Mouse (Mus musculus) induced T-regulatory cell, adult 2 months (primary cell): ENCODE data around the gene Ran.

Experiments
- DNase-seq: peaks from one replicate; pipeline ENCODE4 v3.0.0-alpha.2; 2012; ENCODE audit warnings: low read depth

Gene Ran

GRCm38 (mm10) chr5:129015540-129015939 is 4.3 kb upstream of the Ran start:
- DNase-seq = no peak

- peak; percentile 52 for DNase-seq
Measured at GRCm38 (mm10) chr5:129016370-129016769, 3.5 kb upstream of the Ran start.

GRCm38 (mm10) chr5:129018782-129019489 is 933 bp upstream of the Ran start:
- DNase-seq = no peak

DNA sequence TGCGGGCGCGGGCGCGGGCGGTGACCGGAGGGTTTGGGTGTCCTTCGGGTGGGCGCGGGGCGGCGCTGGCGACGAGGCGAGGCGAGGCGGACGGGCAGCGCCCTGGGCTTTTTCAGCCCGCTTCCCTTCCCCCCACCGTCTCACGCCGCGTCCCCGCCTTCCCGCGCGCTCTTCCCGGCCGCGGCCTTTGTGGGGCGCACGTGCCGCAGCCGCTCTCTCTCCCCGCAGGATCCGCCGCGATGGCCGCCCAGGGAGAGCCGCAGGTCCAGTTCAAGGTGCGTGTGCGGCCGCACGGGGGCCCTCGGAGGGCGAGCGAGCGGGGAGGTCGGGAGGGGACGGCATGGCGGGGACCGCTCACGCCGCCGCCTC is 415 bp downstream of the Ran start:
- no peak for DNase-seq

DNA sequence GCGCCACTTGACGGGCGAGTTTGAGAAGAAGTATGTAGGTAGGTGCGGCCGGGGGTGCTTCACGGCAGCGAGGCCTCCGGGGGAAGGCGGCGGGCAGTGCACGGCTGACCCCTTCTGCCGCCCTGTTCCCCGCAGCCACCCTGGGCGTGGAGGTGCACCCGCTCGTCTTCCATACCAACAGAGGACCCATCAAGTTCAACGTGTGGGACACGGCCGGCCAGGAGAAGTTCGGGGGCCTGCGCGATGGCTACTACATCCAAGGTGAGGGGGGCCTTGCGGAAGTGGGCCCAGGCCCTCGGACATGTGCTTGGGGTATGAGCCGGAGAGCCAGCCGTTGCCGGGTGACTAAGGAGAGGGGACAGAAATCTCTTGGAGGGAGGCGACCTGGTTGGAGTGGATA is 862 bp downstream of the Ran start:
- DNase-seq = peak; percentile 30

- no peak for DNase-seq
Measured at GRCm38 (mm10) chr5:129025048-129025447, 5.2 kb downstream of the Ran start.

DNA sequence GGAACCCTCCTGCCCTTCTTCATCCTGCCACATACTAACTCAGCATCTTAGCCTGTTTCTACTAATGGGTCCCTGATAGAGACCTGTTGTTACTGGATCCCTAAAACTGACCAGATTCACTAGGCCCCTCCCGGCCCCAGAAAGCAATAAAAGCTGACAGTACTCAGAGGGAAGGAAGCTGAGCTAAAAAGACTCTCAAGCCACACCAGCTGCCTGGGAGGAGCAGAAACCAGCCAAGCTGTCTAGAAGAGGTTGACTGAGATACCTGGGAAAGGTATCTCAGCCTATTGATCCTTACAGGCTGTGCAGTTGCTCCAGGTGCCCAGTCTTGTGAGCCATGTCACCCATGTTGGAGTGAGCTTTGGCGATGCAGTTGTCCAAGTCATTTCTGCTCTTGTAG is 5.9 kb downstream of the Ran start:
- no peak for DNase-seq

DNA sequence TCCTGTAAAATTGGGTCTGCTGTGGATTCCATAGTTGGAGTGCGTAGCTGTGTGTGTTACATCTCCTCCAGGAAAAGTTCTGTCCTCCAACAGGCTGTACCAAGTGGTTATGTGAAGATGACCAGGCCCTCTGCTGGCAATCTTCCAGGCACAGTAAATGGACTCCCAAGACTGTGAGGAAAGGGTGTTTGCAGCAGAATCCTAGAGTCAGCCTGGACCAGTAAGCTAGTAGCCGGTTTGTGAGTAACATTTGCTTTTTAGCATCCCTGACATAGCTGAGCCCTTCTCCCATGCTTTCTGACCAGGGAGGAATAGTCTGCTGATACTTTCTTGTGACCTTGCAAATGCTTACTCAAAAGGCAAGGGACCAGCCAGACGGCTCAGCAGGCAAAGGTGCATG is 6.3 kb downstream of the Ran start:
- no peak for DNase-seq

GRCm38 (mm10) chr5:129026637-129027036 is 6.8 kb downstream of the Ran start:
- DNase-seq = no peak

DNA sequence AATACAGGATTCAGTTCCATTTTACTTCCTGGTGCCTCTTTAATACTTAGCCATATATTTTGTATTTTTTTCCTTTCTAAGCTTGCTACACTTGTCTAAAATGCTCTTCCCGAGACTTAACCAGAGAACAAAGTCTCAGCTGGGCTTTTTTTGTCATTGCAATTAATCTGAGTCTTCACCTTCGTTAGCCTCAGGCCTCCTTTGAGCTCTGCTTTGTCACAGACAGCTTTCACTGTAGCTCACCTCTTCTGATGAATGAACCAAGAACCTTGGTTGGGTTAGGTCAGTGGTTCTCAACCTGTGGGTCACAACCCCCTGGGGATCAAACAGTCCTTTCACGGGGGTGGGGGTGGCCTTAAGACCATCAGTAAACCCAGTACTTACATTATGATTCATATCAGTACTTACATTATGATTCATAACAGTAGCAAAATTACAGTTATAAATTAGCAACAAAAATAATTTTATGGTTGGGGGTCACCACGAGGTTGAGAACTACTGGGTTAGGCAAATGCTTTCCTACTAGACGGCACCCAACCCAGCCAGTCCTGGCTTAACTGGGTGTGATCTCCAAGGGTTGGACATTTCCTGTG is 9.4 kb downstream of the Ran start:
- DNase-seq = no peak

GRCm38 (mm10) chr5:129036678-129037077 is 16.8 kb downstream of the Ran start:
- no peak for DNase-seq

- no peak for DNase-seq
Measured at GRCm38 (mm10) chr5:129037739-129038138, 17.9 kb downstream of the Ran start.

DNA sequence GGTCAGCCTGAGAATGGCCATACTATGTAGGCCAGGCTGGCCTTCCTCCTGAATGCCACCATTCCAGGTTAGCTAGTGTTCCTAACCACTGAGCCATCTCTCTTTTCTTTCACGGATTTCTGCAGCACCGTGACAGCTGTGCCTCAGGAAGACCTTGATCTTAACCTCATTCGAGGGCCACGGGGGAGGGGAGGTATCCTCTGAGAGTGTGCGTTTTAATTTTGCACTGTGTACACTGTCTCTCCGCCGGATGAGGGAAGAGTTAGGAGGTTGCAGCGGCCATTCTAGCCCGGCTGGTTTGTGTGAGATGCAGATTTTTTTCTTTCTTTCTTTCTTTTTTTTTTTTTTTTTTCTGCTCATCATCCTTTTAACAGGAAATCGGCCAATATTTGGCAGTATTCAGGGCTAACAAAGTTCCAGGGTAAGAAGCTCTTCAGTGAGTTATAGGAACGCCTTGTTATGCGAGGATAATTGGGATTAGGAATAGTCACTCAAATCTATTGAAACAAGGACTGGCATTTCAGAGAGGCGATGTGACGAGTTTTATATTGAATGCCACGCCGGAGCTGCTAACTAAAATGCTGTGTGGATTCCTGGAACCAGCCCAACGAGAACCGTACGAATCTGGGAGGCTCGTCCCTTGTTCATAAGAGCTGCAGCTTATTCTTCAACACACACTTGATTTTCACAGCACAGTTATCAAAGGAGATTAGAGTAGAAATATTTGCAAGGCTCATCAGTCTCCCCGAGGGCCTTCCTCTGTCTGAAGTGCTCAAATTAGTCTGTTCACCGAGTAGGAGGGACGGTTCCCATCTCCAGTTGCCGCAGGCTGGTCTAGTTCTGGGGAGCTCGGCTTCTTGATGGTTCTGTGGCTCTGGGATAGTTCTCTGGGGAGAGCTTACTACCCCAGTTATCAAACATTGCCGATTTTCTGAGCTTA is 26.0 kb downstream of the Ran start:
- no peak for DNase-seq

DNA sequence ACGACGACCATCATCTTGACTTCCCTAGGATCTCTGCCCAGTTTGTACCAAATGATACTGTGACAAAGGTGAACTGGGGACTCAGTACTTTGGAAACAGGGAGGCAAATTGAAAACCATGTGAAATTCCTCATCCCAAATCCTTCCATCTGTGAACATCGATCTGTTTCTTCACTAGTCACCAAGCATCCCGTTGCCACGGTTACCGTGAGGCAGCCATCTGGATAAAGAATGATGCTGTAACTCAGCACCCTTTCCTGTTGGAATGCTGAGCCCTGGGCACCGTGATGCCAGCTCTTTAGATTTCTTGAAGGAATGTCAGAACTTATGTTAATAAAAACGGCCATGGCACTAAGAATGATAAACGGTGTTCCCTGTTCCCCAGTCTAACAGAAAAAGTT is 29.5 kb downstream of the Ran start:
- DNase-seq = no peak

GRCm38 (mm10) chr5:129051910-129052309 is 32.0 kb downstream of the Ran start:
- no peak for DNase-seq

DNA sequence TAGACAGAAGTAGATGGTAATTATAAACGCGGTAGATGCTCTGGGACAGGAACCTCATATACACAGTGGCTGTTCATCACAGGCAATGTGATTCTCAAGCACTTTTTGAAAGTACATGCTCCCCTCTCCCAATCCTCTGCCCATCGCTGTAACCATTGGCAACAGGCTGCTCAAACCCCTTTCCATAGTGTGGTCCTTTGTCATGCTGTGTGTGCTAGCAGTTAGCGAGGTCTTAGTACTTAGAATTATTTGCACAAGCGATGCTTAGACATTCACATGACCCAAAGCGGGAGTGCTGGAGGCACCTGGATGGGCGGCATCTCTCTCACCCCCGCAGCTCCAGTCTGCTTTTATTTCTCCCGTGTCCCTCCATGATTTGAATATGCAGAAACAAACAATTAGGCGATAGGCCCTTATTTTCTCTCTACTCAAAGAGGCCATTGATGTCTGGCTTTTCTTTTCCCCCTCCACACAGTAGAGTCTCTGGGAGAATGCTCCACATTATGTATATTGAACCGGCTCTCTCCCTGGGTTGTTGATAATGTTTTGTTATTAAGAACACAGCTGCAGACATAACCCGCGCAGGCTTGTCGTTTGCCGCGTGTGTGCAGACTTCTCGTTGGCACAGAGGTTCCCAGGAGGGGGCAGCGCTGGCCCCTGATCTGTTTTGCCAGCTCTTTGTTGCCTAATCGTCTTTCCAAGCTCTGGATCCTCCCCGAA is 32.9 kb downstream of the Ran start:
- DNase-seq = no peak

DNA sequence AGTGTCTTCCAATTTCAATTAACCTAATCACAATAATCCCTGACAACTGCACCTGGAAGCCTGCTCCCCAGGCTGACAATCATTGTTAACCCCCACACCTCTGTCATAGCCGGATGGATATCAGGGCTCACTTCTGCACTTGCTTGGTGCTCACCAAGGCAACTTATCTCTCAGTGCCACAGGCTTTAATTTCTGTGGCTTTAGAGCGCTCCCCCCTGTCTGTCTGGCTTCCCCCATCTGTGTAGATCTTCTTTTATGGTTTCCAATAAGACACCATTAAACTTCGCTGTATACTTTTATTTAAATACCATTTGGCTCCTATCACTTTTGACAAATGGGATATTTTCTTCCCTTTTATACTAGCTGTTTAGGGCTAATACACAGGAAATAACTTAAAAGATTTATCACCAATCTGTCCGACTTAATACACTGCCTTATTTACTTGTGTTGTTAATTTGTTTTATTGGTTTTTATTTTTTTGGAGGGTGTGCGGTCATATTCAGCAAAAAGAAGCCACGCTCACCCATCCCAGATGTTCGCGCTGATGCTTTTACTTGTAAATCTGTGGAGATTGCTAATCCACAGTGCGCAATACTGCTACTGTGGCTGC is 34.9 kb downstream of the Ran start:
- no peak for DNase-seq

- DNase-seq = no peak
Measured at GRCm38 (mm10) chr5:129059116-129059515, 39.2 kb downstream of the Ran start.

DNA sequence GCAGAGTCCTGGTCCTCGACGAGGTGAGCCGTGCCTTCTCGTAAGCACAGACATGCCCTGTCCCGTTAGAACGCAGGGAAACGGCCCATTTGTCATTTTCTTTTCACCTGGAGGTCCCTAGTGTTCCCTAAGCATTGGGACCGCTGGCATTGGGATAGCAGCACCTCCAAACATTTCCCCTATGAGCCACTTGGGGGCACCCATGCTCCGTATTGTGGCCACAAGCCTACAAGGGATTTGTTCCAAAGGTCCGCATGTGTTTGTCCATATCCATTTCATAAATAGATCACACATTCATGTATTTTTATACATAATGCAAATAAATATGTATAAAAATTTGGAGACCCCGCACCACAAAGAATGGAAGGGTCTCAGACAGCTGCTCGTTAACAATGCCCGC is 41.7 kb downstream of the Ran start:
- DNase-seq = peak; percentile 23

DNA sequence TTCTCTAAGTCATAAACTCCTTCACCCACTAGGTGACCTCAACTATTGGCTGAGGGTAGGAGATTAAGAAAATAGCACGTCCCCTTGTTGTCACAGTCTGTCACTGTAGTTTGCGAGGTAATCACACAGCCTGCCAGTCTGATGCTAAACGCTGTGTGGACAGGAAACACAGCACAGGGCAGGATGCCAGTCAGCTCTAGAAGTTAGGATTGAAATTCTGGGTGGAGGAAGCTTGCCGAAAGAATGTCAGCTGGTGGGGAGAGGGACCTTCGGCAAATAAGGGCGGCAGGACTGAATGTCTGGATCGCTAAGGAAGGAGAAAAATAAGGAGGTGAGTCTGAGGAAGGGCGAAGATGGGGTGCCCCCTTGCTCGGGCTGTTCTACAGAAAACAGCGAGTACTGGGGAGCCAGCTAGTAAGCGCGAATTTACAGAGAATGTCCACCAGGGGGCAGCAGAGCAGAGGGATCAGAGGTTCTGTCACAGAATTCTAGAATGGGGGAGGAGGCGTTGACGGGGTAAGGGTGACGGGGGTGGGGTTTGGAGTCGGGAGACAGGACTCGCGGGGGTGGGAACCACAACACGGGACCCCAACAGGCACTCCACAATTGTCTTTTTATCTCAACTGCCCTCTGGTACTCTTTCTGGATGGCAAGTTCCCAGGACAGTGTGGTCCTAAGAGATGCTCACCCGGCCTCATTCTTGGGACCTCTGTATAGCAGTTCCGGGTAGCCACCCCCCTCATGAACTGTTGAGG is 43.3 kb downstream of the Ran start:
- DNase-seq = peak; percentile 79

GRCm38 (mm10) chr5:129063792-129064087 is 43.9 kb downstream of the Ran start:
- DNase-seq = no peak
